Mouse (Mus musculus) common myeloid progenitor, adult 5-6 weeks (primary cell): ENCODE measurements at regions not wholly inside any gene's neighbourhood (a gene's known extent, or its start where the extent isn't known, plus 50 kb on each side); places are given as distances from the start of the nearest gene placed in this dataset.
"Not testable (repeated sequence)": the region's sequence is repeated elsewhere in the genome, so short reads cannot be mapped to it uniquely, and the experiment has no call there.

Source experiments
- ATAC-seq: replicated peaks from 2 replicates; pipeline ENCODE4 v1.8.0; 2016; ENCODE audit warnings: low read depth, mild to moderate bottlenecking, moderate TSS enrichment, inconsistent platforms; ENCODE audit not compliant: poor library complexity, severe bottlenecking

DNA sequence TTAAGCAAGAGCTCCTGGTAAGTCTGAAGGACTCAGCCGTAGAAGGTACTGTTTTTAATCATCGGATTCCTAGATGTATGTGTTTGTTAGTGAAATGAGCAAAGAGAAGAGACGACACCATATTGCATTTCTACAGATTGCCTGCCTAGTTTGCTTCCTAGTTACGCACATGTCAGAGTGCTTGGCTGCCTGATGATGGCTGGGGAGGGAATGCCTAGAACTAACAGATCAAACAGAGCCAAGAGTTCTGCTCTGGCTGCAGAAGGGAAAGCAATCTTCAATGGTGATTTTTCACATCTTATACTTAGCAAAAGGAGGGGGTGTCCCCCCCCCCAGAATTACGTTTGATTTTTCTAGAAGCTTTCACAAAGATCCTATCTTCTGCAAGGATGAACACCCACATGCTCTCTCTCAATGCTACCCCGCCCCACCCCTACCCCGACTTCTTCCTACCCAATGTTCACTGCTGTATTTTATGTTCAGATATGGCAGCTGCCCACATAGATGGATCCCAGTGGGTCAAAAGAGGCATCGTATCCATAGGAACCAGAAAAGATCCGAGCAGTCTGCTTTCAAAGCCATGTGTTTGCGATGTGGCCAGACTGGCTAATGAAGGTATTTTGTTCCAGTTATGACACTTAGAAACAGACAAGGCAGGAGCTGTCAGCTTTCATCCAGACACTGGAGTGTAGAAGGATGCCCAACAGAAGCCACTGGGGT is 228.1 kb downstream of the Enc1 start:
- ATAC-seq: no peak

DNA sequence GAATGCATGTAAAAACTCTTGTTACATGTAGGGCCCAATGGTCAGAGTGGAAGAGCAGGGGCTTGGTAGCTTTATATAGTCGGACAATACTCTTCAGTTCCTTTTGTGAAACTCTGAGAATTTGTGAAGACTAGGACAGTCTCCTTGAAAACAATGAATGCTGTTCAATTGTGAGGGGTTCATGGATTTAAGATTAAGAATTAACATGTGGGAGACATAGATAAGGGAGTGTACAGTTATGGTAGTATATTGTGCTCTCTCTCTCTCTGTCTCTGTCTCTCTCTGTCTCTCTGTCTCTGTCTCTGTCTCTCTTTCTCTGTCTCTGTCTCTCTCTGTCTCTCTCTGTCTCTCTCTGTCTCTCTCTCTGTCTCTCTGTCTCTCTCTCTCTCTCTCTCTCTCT is 225.7 kb downstream of the Enc1 start:
- not testable (repeated sequence) for ATAC-seq

GRCm38 (mm10) chr13:97463798-97464197 is 222.9 kb downstream of the Enc1 start:
- no peak for ATAC-seq

- ATAC-seq: no peak
Observed at GRCm38 (mm10) chr13:97462884-97463235, 222.0 kb downstream of the Enc1 start.

DNA sequence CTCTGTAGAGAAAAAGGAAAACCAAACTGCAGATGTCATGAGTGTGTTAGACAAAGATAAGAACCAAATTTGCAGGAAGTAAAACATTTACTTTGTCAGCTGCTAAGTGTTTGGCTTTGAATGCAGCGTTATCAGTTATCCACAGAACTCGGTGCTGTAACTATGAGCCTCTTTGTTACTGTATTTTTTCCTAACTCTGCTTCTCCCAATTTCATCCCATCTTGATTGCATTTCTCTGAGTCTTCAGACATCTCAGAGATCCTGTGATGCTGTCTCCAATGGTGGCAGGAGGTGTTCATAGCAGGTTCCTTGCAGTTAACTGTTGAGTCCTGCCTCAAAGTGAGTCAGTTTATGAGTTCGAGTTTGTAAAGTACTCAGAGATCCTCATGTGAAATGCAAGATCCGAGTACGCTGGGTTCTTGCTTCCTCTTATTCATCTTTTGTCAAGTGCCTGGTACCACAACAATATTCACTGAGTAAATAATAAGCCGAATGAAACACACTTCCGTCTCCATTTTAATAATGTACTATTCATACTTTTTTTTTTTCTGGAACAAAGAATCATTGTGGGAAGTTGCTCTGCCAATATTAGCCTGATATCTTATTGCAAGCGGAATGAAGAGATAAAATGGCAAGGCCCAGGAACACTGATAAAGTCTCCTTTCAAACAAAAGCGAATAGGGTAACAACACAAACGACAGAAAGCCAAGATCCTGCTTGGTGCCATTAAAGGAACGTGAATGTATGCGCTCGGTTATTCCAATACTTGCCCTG is 221.4 kb downstream of the Enc1 start:
- peak; percentile 85 for ATAC-seq

DNA sequence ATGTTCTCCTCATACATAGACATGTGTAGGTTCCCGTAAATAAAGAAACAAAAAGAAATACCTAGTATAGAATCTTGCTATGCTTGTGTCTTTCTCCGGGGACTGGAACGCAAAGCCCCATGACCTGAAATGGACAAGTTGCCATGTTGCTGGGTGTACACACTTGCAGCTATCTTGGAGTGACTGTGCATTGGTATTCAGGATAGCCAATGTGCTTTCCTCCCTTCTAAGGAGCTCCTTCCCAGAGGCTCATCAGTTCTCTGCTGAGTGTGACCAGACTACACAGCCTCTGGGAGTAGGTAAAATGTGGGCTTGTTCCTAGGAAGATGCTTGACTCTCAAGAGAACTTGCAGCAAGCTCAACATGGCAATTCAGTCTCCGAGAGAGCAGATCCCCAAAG is 220.3 kb downstream of the Enc1 start:
- no peak for ATAC-seq

GRCm38 (mm10) chr13:97459106-97459505 is 218.2 kb downstream of the Enc1 start:
- no peak for ATAC-seq

DNA sequence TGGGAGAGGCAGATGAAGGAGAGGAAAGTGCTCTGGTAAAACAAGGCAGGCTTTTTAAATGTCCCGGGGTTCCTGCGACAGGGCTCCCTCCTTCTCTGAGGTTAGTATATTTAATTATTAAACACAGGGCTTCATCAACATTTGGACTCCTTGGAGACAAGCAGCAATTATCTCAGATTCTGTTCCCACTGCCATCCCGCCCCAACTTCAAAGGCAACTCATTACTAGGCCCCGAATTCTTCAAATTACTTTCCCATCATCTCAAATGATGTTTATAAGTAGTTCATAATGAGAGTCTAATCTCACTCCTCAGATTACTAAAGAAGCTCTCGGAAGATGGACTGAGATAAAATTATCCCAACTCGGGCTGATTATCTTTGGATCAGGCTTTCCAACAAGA is 215.1 kb downstream of the Enc1 start:
- ATAC-seq: no peak

DNA sequence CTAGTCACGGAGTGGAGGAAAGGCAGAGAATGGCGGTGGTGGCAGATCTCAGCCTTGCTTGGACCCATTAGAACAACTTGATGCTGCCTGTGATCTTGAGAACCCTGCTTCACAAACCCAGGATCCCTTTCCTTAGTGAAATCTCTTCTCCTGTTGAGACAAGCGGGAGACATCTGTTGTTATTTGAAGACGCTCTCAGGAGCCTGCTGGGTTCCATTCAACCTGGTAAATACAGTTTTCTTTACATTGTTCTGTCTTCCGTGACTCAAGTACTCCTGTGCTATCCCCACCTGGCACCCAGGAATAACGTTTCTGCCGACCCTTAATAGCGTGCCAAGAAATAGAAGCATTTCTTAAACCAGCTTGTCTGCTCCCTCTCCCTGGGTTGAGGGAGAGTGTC is 213.8 kb downstream of the Enc1 start:
- ATAC-seq: no peak

DNA sequence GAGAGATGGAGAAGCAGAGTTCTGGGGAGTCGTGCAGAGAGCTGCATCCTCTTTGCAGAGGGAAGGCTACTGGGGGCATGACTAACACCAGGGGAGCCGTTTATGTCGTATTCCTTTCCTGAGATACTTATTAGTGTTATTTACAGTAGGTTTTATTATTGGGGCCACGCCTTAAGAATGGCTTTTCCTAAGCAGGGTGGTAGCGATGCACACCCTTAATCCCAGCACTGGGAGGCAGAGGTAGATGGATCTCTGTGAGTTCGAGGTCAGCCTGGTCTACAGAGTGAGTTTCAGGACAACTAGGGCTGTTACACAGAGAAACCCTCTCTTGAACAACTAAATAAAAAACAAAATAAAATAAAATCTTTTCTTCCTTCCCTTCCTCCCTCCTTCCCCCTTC is 212.6 kb downstream of the Enc1 start:
- ATAC-seq: no peak

GRCm38 (mm10) chr13:97453090-97453430 is 212.2 kb downstream of the Enc1 start:
- no peak for ATAC-seq

DNA sequence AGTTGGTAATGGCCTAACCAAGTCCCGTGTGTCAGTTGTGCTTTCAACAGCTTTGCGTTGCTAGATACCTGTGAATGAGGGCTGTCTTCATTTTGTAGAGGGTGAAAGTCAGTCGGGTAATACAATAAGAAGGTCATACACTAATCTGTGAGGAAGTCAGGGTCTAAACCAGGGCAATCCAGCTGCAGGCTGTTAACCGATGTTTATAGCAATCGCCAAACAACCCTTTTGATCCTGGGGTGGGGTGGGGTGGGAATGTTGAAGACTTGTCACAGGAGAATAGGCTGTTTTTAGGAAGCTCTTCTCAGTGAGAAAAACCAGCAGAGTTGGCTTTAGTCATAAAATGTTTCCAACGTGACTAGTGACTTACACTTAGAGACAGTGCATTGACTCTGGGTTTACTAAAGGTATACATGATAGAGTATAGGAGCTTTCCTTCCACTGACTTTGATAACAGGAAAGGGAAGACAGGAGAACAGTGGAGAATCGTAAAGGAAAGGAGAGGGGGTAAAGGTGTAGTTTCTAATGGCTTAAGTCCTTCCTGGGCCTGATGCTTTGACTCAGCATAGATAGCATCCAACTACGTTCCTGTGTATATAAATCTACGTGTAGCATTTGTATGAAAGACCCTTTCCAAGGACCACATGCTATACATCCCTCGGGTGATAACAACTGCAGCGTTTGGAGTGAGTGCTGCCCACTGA is 211.6 kb downstream of the Enc1 start:
- no peak for ATAC-seq

- no peak for ATAC-seq
Observed at GRCm38 (mm10) chr13:97451276-97451675, 210.4 kb downstream of the Enc1 start.

DNA sequence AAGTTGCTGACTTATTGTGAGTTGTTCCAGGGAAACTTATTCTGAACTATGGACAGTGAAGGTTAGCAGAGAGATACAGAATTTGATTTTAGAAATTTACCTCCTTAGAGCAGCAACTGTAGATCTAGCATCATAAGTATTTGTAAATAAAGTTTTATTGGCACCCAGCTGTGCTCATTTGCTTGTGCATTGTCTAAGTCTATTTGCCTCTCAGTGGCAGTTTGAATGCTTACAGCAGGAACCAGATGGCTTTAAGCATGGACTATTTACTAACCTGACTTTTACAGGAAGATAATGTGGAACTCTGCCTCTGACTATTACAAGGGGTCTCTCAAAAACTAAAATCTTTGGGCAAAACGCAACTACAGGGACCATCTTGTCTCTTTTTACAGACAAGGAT is 207.2 kb downstream of the Enc1 start:
- ATAC-seq: no peak

- no peak for ATAC-seq
Observed at GRCm38 (mm10) chr13:97443731-97444428, 203.0 kb downstream of the Enc1 start.

GRCm38 (mm10) chr13:97442806-97443205 is 201.9 kb downstream of the Enc1 start:
- no peak for ATAC-seq

GRCm38 (mm10) chr13:97442283-97442682 is 201.4 kb downstream of the Enc1 start:
- ATAC-seq: peak; percentile 84

DNA sequence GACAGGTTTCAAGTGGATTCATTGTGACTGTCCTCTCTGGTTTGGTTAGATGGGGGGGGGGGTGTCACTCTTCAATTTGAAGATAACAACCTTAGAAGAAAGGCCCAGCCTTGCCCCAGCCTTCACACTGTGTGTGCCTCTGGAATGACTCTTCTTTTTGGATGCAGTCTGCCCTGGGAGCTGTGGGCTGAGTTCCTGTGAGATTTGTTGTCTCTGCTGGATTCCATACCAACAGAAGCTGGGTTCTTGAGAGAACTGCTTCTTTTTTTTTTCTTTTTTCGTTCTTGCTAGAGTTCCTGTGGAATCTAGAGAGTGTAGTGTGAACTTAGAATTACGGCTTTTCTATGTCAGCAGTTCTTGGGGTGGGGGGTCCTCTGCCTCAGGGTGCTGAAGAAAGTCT is 200.9 kb downstream of the Enc1 start:
- ATAC-seq: no peak

DNA sequence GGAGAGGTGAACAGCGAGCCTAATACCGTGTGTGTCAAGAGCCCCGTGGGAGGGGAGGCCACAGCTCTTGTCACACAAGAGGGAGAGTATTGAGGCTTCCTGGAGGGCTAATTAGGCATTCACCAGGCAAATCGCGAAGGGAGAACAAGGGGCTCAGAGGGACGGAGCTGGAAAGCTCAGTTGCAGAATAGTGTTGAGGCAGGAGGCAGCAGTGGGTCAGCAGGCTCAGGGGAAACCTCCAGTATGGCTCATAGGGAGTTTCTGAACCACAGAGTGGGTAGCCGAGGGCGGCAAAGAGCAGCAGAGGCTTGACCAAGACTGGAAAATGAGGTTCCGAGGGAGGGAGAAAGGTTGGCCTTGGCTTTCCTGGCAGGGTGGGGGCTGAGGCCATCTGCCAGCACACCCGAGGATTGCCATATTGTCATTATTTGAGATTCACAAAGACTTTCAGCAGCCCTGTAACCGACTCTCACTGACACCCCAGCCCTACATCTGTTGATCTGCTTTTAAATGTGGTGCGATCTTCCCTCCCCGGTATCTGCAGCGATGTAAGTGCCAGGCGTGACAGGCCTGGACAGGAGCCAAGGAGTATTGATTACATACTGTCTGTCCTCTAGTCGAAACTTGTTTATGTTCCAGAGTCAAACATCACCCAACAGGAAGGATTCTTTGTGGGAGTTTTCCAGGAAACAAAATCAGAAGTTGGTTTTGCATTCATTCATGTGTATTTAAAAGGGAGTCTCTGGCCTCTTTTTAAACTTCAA is 198.5 kb downstream of the Enc1 start:
- ATAC-seq: no peak

- ATAC-seq: peak; percentile 30
Observed at GRCm38 (mm10) chr13:97438692-97439091, 197.8 kb downstream of the Enc1 start.
